ENCODE assay signal across 16 mouse cellular contexts in the genomic region with DNA sequence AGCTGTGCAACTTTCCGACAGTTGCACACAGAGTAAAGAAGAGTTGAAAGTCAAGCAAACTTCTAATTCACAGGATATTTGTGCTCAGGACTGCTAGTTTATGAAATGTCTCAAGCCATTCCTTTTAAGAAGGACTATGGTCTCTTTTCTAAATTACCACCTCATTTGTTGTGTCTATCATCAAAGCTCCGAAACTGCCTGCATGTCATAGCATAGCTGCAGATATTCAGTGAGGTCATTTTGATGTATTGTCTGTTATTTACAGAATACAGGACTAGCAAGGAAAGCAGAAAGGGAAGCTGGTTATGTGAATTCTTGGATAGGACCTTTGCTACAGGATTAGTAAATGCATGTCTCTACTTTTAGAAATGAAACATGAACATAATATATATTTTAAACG.
"Had no signal": no experiment of that assay in that cellular context is flagged by ENCODE, and none has a peak within 500 bp of the region (broad histone marks: within the 10 kb centered on the region; RNA-seq: fewer than 3 reads in every experiment).

No protein-coding gene starts in this region.

- H3K9ac ChIP-seq: neural tube, embryonic 13.5 days; neural tube, embryonic 15.5 days; stomach, embryonic 15.5 days had no signal

- H3K4me1 ChIP-seq: neural tube, embryonic 13.5 days; neural tube, embryonic 15.5 days; stomach, embryonic 15.5 days had no signal

- H3K4me3 ChIP-seq: neural tube, embryonic 13.5 days; neural tube, embryonic 15.5 days; stomach, embryonic 15.5 days had no signal

- DNase-seq: retina, postnatal 1 day; right cerebral cortex, adult 18-20 months; right cerebral cortex, postnatal 14 days; right cerebral cortex, postnatal 25 days; right cerebral cortex, postnatal 4 days; spleen, adult 18-20 months; thymus, adult 18-20 months; thymus, adult 2 months; thymus, postnatal 14 days; thymus, postnatal 25 days; thymus, postnatal 36 days; thymus, postnatal 4 days had no signal

- H3K9me3 ChIP-seq: neural tube, embryonic 13.5 days; neural tube, embryonic 15.5 days; stomach, embryonic 15.5 days had no signal

- H3K27ac ChIP-seq: neural tube, embryonic 13.5 days; neural tube, embryonic 15.5 days; stomach, embryonic 15.5 days; stomach, postnatal 0 days had no signal

- H3K27me3 ChIP-seq: neural tube, embryonic 13.5 days; neural tube, embryonic 15.5 days; stomach, embryonic 15.5 days had no signal

- H3K36me3 ChIP-seq: neural tube, embryonic 13.5 days; neural tube, embryonic 15.5 days; stomach, embryonic 15.5 days had no signal

- H3K4me2 ChIP-seq: neural tube, embryonic 13.5 days; neural tube, embryonic 15.5 days; stomach, embryonic 15.5 days had no signal
